8 mouse cellular contexts compared by ENCODE assay signal in the genomic region with DNA sequence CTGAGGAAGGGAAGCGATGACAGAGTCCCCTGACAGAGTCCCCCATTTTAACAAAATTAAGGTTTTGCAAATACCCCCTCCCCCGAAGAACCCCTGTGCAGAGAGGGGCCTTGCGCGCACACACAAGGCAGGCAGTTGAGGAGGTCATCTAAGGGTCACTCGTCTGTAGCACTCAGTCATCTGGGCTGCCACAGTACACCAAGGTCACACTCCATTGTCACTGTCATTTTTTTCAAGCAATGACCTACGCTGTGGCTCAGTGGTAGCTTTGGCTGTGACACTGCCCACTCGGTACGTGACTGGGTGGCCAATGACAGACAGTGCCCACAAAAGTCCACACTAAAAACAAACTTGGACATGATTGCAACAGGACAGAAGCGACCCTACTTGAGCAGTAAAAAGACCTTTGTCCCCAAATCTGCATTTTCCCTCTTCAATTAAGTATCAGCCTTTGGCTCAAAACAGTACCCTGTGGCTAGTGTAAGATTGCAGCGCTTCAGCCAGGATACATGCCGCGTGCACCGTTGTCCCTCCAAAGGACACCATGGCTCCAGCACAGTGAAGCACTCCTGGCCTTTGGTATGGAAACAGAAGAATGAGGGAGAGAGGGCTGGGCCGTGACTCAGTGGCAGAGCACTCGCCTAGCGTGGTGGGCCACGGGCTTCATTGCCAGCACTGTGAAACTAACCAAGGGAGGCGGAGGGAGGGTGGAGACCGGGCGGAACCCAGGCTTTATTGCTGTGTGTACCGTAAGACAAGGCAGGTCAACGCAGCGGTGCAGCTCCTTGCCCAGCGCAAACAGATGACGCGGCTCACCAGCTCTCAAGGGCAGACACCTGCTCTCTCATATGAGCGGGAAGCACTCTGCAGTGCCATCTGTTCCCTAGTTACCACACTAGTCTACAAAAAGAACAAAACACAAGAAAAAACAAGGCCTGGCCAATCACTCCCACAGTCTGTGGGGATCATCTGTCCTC. TPM values are rescaled to one million over a fixed set of nuclear protein-coding genes. Genes with fewer than 3 reads are reported as not detected.
DNase-seq lines count a peak whose midpoint lies in the region; ATAC-seq lines count a peak whose summit lies in the region.

No protein-coding gene starts in this region.

- peak; percentile 52 for DNase-seq in embryo, embryonic 10 days (ENCODE audit: low spot score)
- no peak for DNase-seq in embryo, embryonic 9.5 days (ENCODE audit: extremely low spot score)
- DNase-seq in adrenal gland, adult 8-10 months, result peak; percentile 34
- DNase-seq in hindbrain, embryonic 14.5 days (ENCODE audit: low spot score), result no peak
- peak; percentile 59 to 69 for DNase-seq in left cerebral cortex, adult 18-20 months (ENCODE audit: low spot score in 2 of 2)
- DNase-seq in adipocyte (ENCODE audit: low spot score), result no peak

- H3K27ac ChIP-seq in forebrain, embryonic 12.5 days, result peak overlapping the region; percentile 75
- peak overlapping the region; percentile 63 for H3K27ac ChIP-seq in hindbrain, embryonic 14.5 days
- peak overlapping the region; percentile 59 for H3K27ac ChIP-seq in neural tube, embryonic 12.5 days

- peaks cover 18% of the 10 kb centered on the region for H3K4me1 ChIP-seq in forebrain, embryonic 12.5 days
- H3K4me1 ChIP-seq in hindbrain, embryonic 14.5 days (replicated peaks; ENCODE audit: control insufficient read depth, insufficient read depth, low read length), result peaks cover 14% of the 10 kb centered on the region; the same call in 1 of the 2 replicates
- peaks cover 38% of the 10 kb centered on the region for H3K4me1 ChIP-seq in neural tube, embryonic 12.5 days

- ATAC-seq in forebrain, embryonic 12.5 days (ENCODE audit: low FRiP score), result peak; percentile 69
- no peak for ATAC-seq in hindbrain, embryonic 14.5 days (ENCODE audit: low FRiP score)
- ATAC-seq in neural tube, embryonic 12.5 days (ENCODE audit: low FRiP score, low read depth), result peak; percentile 66

- no peak overlapping the region for H3K4me3 ChIP-seq in forebrain, embryonic 12.5 days (replicated peaks)
- no peak overlapping the region for H3K4me3 ChIP-seq in hindbrain, embryonic 14.5 days (replicated peaks; ENCODE audit: low read length)
- no peak overlapping the region for H3K4me3 ChIP-seq in neural tube, embryonic 12.5 days

- no peaks in the 10 kb centered on the region for H3K27me3 ChIP-seq in forebrain, embryonic 12.5 days
- H3K27me3 ChIP-seq in hindbrain, embryonic 14.5 days (ENCODE audit: control insufficient read depth, insufficient read depth, low read length), result no peaks in the 10 kb centered on the region
- no peaks in the 10 kb centered on the region for H3K27me3 ChIP-seq in neural tube, embryonic 12.5 days (replicated peaks)

- peaks cover 27% of the 10 kb centered on the region for H3K36me3 ChIP-seq in forebrain, embryonic 12.5 days (replicated peaks)
- peaks cover 21% of the 10 kb centered on the region for H3K36me3 ChIP-seq in hindbrain, embryonic 14.5 days (replicated peaks; ENCODE audit: control insufficient read depth, insufficient read depth)
- H3K36me3 ChIP-seq in neural tube, embryonic 12.5 days, result peaks cover 23% of the 10 kb centered on the region

- no peak overlapping the region for H3K4me2 ChIP-seq in forebrain, embryonic 12.5 days
- H3K4me2 ChIP-seq in hindbrain, embryonic 14.5 days (replicated peaks), result no peak overlapping the region
- peak overlapping the region; percentile 26; the same call in 1 of the 2 replicates for H3K4me2 ChIP-seq in neural tube, embryonic 12.5 days (replicated peaks)

- H3K9me3 ChIP-seq in forebrain, embryonic 12.5 days, result no peaks in the 10 kb centered on the region
- H3K9me3 ChIP-seq in hindbrain, embryonic 14.5 days (ENCODE audit: control insufficient read depth, low read length), result no peaks in the 10 kb centered on the region
- no peaks in the 10 kb centered on the region for H3K9me3 ChIP-seq in neural tube, embryonic 12.5 days

- 79% methylated on average over 27 of the region's 27 CpGs for WGBS in forebrain, embryonic 12.5 days
- WGBS in hindbrain, embryonic 14.5 days, result 58% methylated on average over 27 of the region's 27 CpGs
- 41% methylated on average over 27 of the region's 27 CpGs for WGBS in neural tube, embryonic 12.5 days

- no peak overlapping the region for H3K9ac ChIP-seq in forebrain, embryonic 12.5 days
- no peak overlapping the region for H3K9ac ChIP-seq in hindbrain, embryonic 14.5 days
- H3K9ac ChIP-seq in neural tube, embryonic 12.5 days, result no peak overlapping the region

RNA-seq across cellular contexts. Expression of gene B4galt5, which starts 50.0 kb away (rescaled TPM):
- 100 to 1,000 TPM in 2 of 4 experiments, 10 to 100 TPM in 2; 85.7 to 181 (median 114) TPM for total RNA-seq in adrenal gland, adult 8-10 months (2022)
- 7.6 and 13.4 TPM in 2 replicates for polyA plus RNA-seq in forebrain, embryonic 12.5 days (2016; fragmentation: Nextera tagmentation; extraction: Ambion mirVana)
- 24.7 and 33.3 TPM in 2 replicates for polyA plus RNA-seq in hindbrain, embryonic 14.5 days (2014; fragmentation: Nextera tagmentation; extraction: Ambion mirVana)
- 10 to 100 TPM; 54.3 to 54.8 TPM for total RNA-seq in left cerebral cortex, adult 18-20 months (2021)
- polyA plus RNA-seq in neural tube, embryonic 12.5 days (2016; fragmentation: Nextera tagmentation; extraction: Ambion mirVana), result 24.4 and 25.5 TPM in 2 replicates

RNA-seq across cellular contexts. Expression of gene Ptgis, which starts 58.6 kb away (rescaled TPM):
- 10 to 100 TPM; 26.8 to 54.4 (median 40.8) TPM for total RNA-seq in adrenal gland, adult 8-10 months (2022)
- polyA plus RNA-seq in forebrain, embryonic 12.5 days (2016; fragmentation: Nextera tagmentation; extraction: Ambion mirVana), result 4.8 and 6.0 TPM in 2 replicates
- 3.8 and 4.9 TPM in 2 replicates for polyA plus RNA-seq in hindbrain, embryonic 14.5 days (2014; fragmentation: Nextera tagmentation; extraction: Ambion mirVana)
- total RNA-seq in left cerebral cortex, adult 18-20 months (2021), result 1 to 10 TPM; 1.5 to 2.4 TPM
- 8.5 and 8.7 TPM in 2 replicates for polyA plus RNA-seq in neural tube, embryonic 12.5 days (2016; fragmentation: Nextera tagmentation; extraction: Ambion mirVana)

Comparison
In these comparisons a context has a peak if more than half of its experiments do, and no peak if none do; other contexts are left out.
1. DNase-seq: peak in embryo, embryonic 10 days (single experiment), adrenal gland, adult 8-10 months (single experiment) and left cerebral cortex, adult 18-20 months (2 of 2); none in embryo, embryonic 9.5 days (single experiment), hindbrain, embryonic 14.5 days (single experiment) and adipocyte (single experiment).
2. Peak in every context shown above with its lines, with median percentiles within 50 percentile points of each other: H3K27ac ChIP-seq.